Mouse (Mus musculus): ENCODE results near the gene Tmem131.

DNA sequence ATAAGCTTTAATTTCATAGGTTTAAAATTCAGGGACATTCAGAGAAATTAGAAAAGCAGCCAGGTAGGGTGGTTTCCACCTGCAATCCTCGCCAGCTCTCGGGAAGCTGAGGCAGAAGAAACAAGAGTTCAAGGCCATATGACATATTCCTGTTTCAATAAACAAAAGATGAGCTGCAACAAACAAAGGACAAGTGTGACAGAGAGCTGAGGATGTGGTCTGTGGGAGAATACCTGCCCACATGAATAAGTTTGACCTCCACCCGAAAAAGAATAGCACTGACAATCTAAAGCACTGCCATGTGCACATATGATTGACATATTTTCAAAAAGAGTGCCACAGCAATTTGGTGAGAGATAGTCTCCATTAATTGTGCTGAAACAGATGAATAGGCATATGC, 31.9 kb downstream of the Tmem131 start:
- TF ChIP-seq TCF12 (IDR thresholded peaks at IDR 0.05; ENCODE audit: insufficient read depth, poor library complexity, severe bottlenecking), result no peak
- no peak for TF ChIP-seq POLR2A (IDR thresholded peaks at IDR 0.05; ENCODE audit: insufficient read length, low read depth)
- TF ChIP-seq MAX (IDR thresholded peaks at IDR 0.05; ENCODE audit: low read depth), result no peak
- TF ChIP-seq E2F4 (IDR thresholded peaks at IDR 0.05; ENCODE audit: insufficient read depth), result no peak
- no peak for TF ChIP-seq USF1 (IDR thresholded peaks at IDR 0.05; ENCODE audit: low read depth)
- TF ChIP-seq CEBPB (IDR thresholded peaks at IDR 0.05; ENCODE audit: insufficient read depth, poor library complexity, severe bottlenecking), result no peak
- no peak for TF ChIP-seq MYOG (IDR thresholded peaks at IDR 0.05; ENCODE audit: control insufficient read depth in 1 of 3, insufficient read depth in 1 of 3, insufficient read length in 2 of 3, low read depth in 2 of 3)
- TF ChIP-seq POLR2AphosphoS2 (IDR thresholded peaks at IDR 0.05; ENCODE audit: insufficient read length, low read depth), result no peak
- no peak for TF ChIP-seq SRF (IDR thresholded peaks at IDR 0.05; ENCODE audit: control insufficient read depth, insufficient read length, low read depth)

All from myocyte (in vitro differentiated cells).